Mouse (Mus musculus) lung, postnatal 0 days (tissue): ENCODE data around the gene Ubl7. TPM values are rescaled to one million over a fixed set of nuclear protein-coding genes. Genes with fewer than 3 reads are reported as not detected.

Experiments used
- ATAC-seq: fragments of 200-750 bp; cut with Nextera tagmentation; 2 replicates; pipeline ENCODE4 v1.8.0; 2017; ENCODE audit warnings: moderate library complexity
- DNase-seq: peaks from one replicate; pipeline ENCODE4 v3.0.0-alpha.2; 2016; ENCODE audit warnings: low spot score
- H3K27ac ChIP-seq: fragments of 300-500 bp; sonication (generic); 2 replicates; pipeline ENCODE4 v1.5.1; 2014; ENCODE audit warnings: antibody characterized with exemption, mild to moderate bottlenecking, low read length, mixed read lengths
- H3K27me3 ChIP-seq: fragments of 300-500 bp; sonication (generic); replicated peaks from 2 replicates; pipeline ENCODE4 v1.6.1; 2014; ENCODE audit warnings: low read length, mixed read lengths; ENCODE audit not compliant: insufficient read depth
- H3K36me3 ChIP-seq: fragments of 300-500 bp; sonication (generic); 2 replicates; pipeline ENCODE4 v1.6.1; 2014; ENCODE audit warnings: low read length, mixed read lengths; ENCODE audit not compliant: insufficient read depth
- H3K4me1 ChIP-seq: fragments of 300-500 bp; sonication (generic); 2 replicates; pipeline ENCODE4 v1.6.1; 2014; ENCODE audit warnings: antibody characterized with exemption, low read depth, low read length, mixed read lengths; ENCODE audit not compliant: insufficient read depth
- H3K4me2 ChIP-seq: fragments of 300-500 bp; sonication (generic); replicated peaks from 2 replicates; pipeline ENCODE4 v1.6.1; 2014; ENCODE audit warnings: low read depth, mild to moderate bottlenecking, low read length, moderate library complexity, mixed read lengths
- H3K4me3 ChIP-seq: fragments of 300-500 bp; sonication (generic); 2 replicates; pipeline ENCODE4 v1.5.1; 2014; ENCODE audit warnings: low read depth, low read length
- H3K9ac ChIP-seq: fragments of 300-500 bp; sonication (generic); replicated peaks from 2 replicates; pipeline ENCODE4 v1.6.1; 2014; ENCODE audit warnings: low read depth, mild to moderate bottlenecking
- H3K9me3 ChIP-seq: fragments of 300-500 bp; sonication (generic); 2 replicates; pipeline ENCODE4 v1.6.1; 2016; ENCODE audit warnings: low read length, mixed read lengths
- CTCF ChIP-seq: IDR thresholded peaks from 2 replicates; pipeline ENCODE4 v1.5.1; 2016; ENCODE audit warnings: antibody characterized with exemption, mild to moderate bottlenecking
- EP300 ChIP-seq: IDR thresholded peaks from 2 replicates; pipeline ENCODE4 v1.6.1; 2016; ENCODE audit warnings: antibody characterized with exemption, mild to moderate bottlenecking, control low read depth
- WGBS: fragments of 180-500 bp; shearing (Covaris S2); extraction: QIAGEN DNeasy Blood & Tissue Kit; methylation state at CpG from one replicate; pipeline ENCODE4 v1.1.7; 2014; 5-methylcytosine and 5-hydroxymethylcytosine counted together
- polyA plus RNA-seq: library from polyadenylated mRNA; unstranded; fragments of >200 nt; fragmentation: Nextera tagmentation; extraction: Ambion mirVana; gene quantifications from 2 replicates; pipeline ENCODE4 v1.2.1, GENCODE M21; 2015

Ubl7 gene
- polyA plus RNA-seq, 1 experiment from 2014 or later: 120 TPM

DNA sequence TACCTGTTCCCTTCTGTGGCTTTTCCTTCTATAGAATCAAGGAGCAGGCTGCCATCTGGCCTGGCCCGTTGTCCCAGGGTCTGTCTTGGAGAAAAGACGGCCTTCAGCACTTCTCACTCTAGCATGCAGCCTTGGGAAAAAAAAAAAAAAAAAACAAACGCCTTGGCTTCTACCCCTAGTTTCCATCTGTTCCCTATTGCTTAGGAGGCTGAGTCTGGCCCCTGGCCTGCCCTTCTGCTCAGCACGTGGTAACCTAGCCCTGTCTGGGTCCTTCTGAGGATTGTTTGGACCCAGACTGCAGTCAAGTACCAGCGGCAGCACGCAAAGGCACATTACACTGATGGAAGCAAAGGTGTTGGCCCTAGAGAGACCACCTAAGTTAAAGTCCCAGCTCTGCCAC lies 26.9 kb downstream of the Ubl7 start:
- 67% methylated on average over 6 of the region's 6 CpGs for WGBS
- Histone ChIP-seq H3K9ac (no peak overlapping the region), H3K4me1 (no peaks in the 10 kb centered on the region), H3K4me2 (no peak overlapping the region), H3K27me3 (peaks cover 12% of the 10 kb centered on the region; the same call in 1 of the 2 replicates), H3K27ac (no peak overlapping the region), H3K4me3 (no peak overlapping the region), H3K9me3 (no peaks in the 10 kb centered on the region), H3K36me3 (no peaks in the 10 kb centered on the region)
- ATAC-seq (no peak), DNase-seq (no peak)
- TF ChIP-seq EP300: no peak
- TF ChIP-seq CTCF: no peak

DNA sequence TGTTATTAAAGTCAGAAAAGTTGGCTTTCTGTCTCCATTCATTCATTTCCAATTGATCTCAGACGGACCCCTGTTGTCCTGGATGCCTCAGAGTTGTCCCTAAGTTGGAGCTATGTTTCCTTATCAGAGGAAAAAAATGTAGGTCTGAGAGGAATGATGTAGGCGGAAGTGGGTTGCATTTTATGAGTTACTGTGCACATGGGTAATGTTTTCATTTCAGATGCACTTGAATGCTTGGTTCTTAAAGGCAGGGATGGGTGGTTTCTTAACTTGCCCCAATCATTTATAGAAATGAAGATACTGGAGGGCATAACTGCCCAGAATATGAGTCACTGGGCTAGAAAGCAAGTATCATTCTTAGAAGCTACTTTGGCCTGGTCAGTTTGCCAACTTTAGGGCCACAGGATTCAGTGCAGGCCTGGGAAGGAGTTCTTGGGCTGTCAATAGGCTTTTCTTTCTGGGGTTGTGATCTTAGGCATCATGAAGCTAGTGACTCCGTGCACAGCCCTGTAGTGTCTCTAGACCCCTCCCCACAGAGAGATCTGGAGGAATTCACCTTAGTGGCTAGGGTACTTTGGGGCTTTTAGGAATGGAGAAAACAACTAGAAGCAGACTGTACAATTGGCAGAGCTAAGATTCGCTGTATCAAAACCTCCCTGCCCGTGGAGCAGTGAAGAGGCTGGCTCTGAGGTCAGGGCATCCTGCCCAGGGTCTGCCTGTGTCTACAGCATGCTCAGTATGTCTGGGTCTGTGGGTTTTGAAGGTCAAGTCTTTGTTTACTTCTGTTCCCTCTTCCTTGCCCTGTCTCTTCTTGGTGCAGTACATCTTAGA lies 27.7 kb downstream of the Ubl7 start:
- Histone ChIP-seq H3K4me1 (no peaks in the 10 kb centered on the region), H3K36me3 (no peaks in the 10 kb centered on the region), H3K9ac (no peak overlapping the region), H3K4me3 (no peak overlapping the region), H3K27me3 (peaks cover 12% of the 10 kb centered on the region; the same call in 1 of the 2 replicates), H3K4me2 (peak overlapping the region; percentile 95; the same call in 1 of the 2 replicates), H3K9me3 (no peaks in the 10 kb centered on the region), H3K27ac (no peak overlapping the region)
- DNase-seq (no peak), ATAC-seq (no peak)
- whole genome bisulfite sequencing: 68% methylated on average over 5 of the region's 5 CpGs
- no peak for TF ChIP-seq EP300
- no peak for TF ChIP-seq CTCF

DNA sequence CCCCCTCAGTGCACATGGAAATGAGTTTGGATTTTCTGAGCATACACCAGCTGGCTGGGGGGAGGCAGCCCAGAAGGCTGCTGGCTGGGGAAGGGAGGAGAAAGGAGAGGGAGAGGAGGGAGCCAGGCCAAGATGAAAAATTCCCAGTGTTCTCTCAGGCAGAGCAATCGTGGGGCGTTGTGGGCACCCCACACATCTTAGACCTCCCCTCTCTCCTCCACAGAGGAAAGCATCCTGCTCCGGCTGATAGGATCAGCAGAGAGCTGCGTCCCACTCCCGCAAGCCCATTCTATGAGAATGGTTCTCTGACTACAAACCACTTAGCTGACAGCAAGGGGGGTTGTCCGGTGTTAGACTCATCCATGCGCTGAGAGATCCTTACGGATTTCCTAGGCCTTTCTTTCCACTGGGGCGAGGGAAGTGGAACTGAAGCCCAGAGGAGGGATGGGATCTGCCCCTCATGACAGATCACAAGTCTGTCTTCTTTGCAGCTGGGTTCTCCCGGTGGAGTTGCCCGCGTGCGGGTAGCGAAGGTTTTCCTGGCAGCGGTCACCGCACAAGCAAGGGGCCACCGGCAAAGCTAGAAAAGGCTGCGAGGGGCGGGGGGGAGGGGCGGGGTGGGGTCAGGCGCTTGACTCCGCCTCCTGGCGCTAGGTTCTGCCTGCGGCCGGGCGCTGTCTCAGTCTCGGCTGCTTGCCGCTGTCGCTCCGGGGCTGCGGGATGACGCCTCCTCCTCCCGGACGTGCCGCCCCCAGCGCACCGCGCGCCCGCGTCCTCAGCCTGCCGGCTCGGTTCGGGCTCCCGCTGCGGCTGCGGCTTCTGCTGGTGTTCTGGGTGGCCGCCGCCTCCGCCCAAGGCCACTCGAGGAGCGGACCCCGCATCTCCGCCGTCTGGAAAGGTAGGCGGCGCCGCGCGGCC lies 28.9 kb downstream of the Ubl7 start, which contains the start of gene Sema7a:
Gene Sema7a, plus strand, starts transcription at position 682 of the 918 bp plus-strand sequence.
- peak; percentile 79 for DNase-seq
- no peaks in the 10 kb centered on the region for H3K9me3 ChIP-seq
- peak; percentile 87 for ATAC-seq
- 3% methylated on average over 40 of the region's 60 CpGs for WGBS
- peak within 1 kb of the TSS; percentile 95 for H3K4me2 ChIP-seq
- no peaks in the 10 kb centered on the region for H3K36me3 ChIP-seq
- no peak for TF ChIP-seq EP300
- no peak for TF ChIP-seq CTCF
- H3K4me1 ChIP-seq: no peaks in the 10 kb centered on the region
- H3K9ac ChIP-seq: peak within 1 kb of the TSS; percentile 65
- H3K4me3 ChIP-seq: peak within 1 kb of the TSS; percentile 75
- peak within 1 kb of the TSS; percentile 43 for H3K27ac ChIP-seq
- H3K27me3 ChIP-seq: peaks cover 12% of the 10 kb centered on the region; the same call in 1 of the 2 replicates

DNA sequence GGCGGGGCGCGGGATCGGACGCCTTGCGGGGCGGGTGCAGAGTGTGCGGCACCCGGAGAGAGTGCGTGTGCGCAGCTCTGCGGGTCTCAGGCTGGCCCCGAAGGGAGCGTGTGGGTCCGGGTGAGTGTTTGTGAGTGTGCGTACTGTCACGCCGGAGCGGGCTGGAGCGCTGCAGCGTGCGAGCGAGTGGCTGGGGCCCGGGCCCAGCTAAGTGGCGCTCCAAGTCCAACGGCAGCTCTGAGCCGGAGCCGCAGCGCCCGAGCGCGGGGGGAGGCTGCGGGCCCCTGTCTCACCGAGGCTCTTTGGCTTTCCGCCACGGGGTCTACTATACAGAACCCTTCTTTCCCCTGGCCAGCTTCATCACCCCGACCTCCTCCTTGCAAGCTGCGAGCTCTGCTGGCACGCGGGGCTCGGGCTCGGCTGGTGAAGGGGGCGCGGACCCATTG lies 29.6 kb downstream of the Ubl7 start:
- no peak for DNase-seq
- Histone ChIP-seq H3K27me3 (peaks cover 12% of the 10 kb centered on the region; the same call in 1 of the 2 replicates), H3K27ac (peak overlapping the region; percentile 43; the same call in 1 of the 2 replicates), H3K4me3 (peak overlapping the region; percentile 75), H3K9me3 (no peaks in the 10 kb centered on the region), H3K4me1 (no peaks in the 10 kb centered on the region), H3K36me3 (no peaks in the 10 kb centered on the region), H3K4me2 (peak overlapping the region; percentile 95), H3K9ac (peak overlapping the region; percentile 65)
- under 1% methylated on average over 26 of the region's 44 CpGs for WGBS
- ATAC-seq: peak; percentile 51
- no peak for TF ChIP-seq CTCF
- no peak for TF ChIP-seq EP300

DNA sequence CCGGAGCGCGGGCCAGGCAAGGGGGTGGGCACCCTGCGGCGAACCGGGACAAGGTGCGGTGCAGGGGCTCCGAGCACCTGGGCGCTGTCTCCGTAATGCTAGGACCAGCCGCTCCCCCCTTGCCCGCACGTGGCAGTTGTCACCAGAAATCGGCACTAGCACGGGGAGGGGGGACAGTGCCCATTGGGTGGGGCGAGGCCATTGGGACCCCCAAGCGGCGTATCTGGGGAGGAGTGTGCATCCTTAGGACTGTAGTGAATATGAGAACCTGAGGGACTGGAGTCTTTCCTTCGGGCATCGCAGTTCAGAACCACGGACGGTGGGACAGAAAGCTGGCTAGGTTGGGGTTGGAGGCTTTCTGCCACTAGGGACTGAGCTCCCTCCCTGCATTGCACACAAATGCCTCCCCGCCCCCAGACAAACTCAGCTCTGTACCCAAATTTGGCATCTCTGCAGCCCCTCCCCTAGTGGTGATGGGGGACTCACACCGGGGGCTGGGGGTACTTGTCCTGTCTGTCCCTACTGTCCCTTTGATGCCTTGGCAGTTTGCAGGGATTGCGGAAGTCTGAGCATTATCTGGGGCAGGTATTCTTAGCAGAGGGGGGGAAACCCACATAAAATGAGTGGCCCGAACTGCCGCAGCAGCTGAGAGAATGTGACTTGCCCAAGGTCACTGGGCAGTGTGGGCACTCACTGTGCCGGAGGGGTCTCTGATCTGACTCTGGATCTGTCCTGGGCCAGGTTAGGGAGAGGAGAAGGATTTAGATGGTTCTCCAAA lies 30.3 kb downstream of the Ubl7 start:
- no peak for TF ChIP-seq EP300
- peak; percentile 24 for TF ChIP-seq CTCF
- Histone ChIP-seq H3K36me3 (no peaks in the 10 kb centered on the region), H3K4me1 (no peaks in the 10 kb centered on the region), H3K4me3 (peak overlapping the region; percentile 75), H3K9ac (peak overlapping the region; percentile 65), H3K27me3 (peaks cover 12% of the 10 kb centered on the region; the same call in 1 of the 2 replicates), H3K4me2 (peak overlapping the region; percentile 95), H3K27ac (peak overlapping the region; percentile 43; the same call in 1 of the 2 replicates), H3K9me3 (no peaks in the 10 kb centered on the region)
- WGBS: 5% methylated on average over 28 of the region's 28 CpGs
- ATAC-seq (0 out of 2 replicates have a peak, but pooled peaks have one; percentile 3), DNase-seq (no peak)
